Comparison of ENCODE assay signal across 9 mouse cellular contexts in the genomic region with DNA sequence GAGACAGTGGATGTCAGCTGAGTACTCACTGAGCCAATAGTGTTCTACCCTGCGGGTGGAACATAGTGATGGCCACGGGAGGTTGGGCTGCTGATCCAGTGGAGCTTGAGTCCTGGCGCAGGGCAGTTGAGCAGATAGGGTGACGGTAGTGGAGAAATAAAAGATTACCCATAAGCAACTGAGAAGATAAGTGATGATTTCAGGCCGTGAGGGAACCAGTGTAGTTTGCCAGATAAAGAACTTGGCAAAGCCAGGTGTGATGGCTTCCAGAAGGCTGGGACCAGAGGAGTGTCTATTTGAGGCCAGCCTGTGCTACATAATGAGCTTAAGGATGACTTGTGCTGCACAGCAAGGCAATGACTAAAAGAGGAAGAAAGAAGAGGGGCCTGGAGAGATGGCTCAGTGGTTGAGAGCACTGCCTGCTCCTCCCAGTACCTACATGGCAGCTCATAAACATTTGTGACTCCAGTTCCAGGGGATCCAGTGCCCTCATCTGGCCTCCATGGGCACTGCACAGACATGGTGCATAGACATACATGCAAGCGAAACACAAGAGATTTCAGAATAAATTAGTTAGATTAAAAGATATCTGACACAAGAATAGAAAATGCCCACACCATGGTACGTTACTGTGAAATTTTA. TPM values are rescaled to one million over a fixed set of nuclear protein-coding genes. Genes with fewer than 3 reads are reported as not detected.
A peak's percentile ranks its signal among the peaks of the same experiment; 100 is the strongest.
DNase-seq lines count a peak whose midpoint lies in the region; ATAC-seq lines count a peak whose summit lies in the region.
"Had no signal": no experiment of that assay in that cellular context is flagged by ENCODE, and none has a peak within 500 bp of the region (broad histone marks: within the 10 kb centered on the region; RNA-seq: fewer than 3 reads in every experiment).

No protein-coding gene starts in this region.

- H3K9ac ChIP-seq in liver, embryonic 12.5 days = no peak overlapping the region
- H3K9ac ChIP-seq: hindbrain, embryonic 15.5 days had no signal

- H3K36me3 ChIP-seq in liver, embryonic 12.5 days = peaks cover 98% of the 10 kb centered on the region

- no peak overlapping the region for H3K4me3 ChIP-seq in liver, embryonic 12.5 days
- H3K4me3 ChIP-seq: hindbrain, embryonic 15.5 days had no signal

- no peak for ATAC-seq in CD4-positive, CD25-positive, alpha-beta regulatory T cell, adult 4 months
- ATAC-seq in inflammation-experienced regulatory T-cells, adult 6 months = peak; percentile 50
- ATAC-seq in liver, embryonic 12.5 days = peak; percentile 70

- WGBS in liver, embryonic 12.5 days (ENCODE audit: insufficient replicate concordance) = 56% methylated on average over 7 of the region's 7 CpGs

- peaks cover 34% of the 10 kb centered on the region for H3K4me1 ChIP-seq in liver, embryonic 12.5 days
- H3K4me1 ChIP-seq: hindbrain, embryonic 15.5 days had no signal

- no peak overlapping the region for H3K4me2 ChIP-seq in liver, embryonic 12.5 days
- H3K4me2 ChIP-seq: hindbrain, embryonic 15.5 days had no signal

- H3K9me3 ChIP-seq in liver, embryonic 12.5 days (replicated peaks) = no peaks in the 10 kb centered on the region
- H3K9me3 ChIP-seq: hindbrain, embryonic 15.5 days had no signal

- no peaks in the 10 kb centered on the region for H3K27me3 ChIP-seq in liver, embryonic 12.5 days (replicated peaks)
- H3K27me3 ChIP-seq: hindbrain, embryonic 15.5 days had no signal

- H3K27ac ChIP-seq in liver, embryonic 12.5 days = peak overlapping the region; percentile 67
- H3K27ac ChIP-seq: hindbrain, embryonic 15.5 days had no signal

- DNase-seq in CD4-positive, CD25-positive, alpha-beta regulatory T cell, adult 2 months (ENCODE audit: low read depth, low spot score) = peak; percentile 72
- peak; percentile 13 to 24 for DNase-seq in urinary bladder, adult 18-20 months (ENCODE audit: low spot score in 2 of 2)
- no peak for DNase-seq in urinary bladder, postnatal 10 days (ENCODE audit: low spot score)
- DNase-seq in embryo, embryonic 11 days = peak; percentile 38
- peak; percentile 48 for DNase-seq in right cerebral cortex, postnatal 14 days

RNA-seq across cellular contexts. Expression of gene Hectd4, which starts 46.8 kb away (rescaled TPM):
- polyA plus RNA-seq in CD4-positive, CD25-positive, alpha-beta regulatory T cell, adult 4 months (2017; shearing (Covaris generic)) = 1 to 10 TPM; 8.8 to 9.8 TPM
- 1 to 10 TPM; 4.4 to 8.7 (median 8.2) TPM for polyA plus RNA-seq in inflammation-experienced regulatory T-cells, adult 6 months (2017; shearing (Covaris generic))
- polyA plus RNA-seq in liver, embryonic 12.5 days (2016; fragmentation: Nextera tagmentation; extraction: Ambion mirVana) = 13.3 and 14.4 TPM in 2 replicates
